Mouse (Mus musculus) testis, adult 10 weeks (tissue): Measurements from ENCODE around the gene Ubqlnl. TPM values are rescaled to one million over a fixed set of nuclear protein-coding genes. Genes with fewer than 3 reads are reported as not detected.

ENCODE experiments used
- polyA plus RNA-seq: library from polyadenylated mRNA; stranded (reverse); fragments of 350-450 nt; fragmentation: Illumina TruSeq; extraction: RNeasy Lipid Tissue Mini Kit (QIAGEN cat#74804); gene quantifications from one replicate; pipeline ENCODE4 v1.2.3, GENCODE M21; 2014; ENCODE audit warnings: low read depth, low replicate concordance

The Ubqlnl gene
- polyA plus RNA-seq: 353 TPM

GRCm38 (mm10) chr7:104150456-104150855 is at the start of gene Ubqlnl:
TSS of gene Ubqlnl (minus strand) at chr7:104150556.

GRCm38 (mm10) chr7:104195885-104196284 is 45.5 kb upstream of the Ubqlnl start, which contains the start of gene Olfr649:
TSS of gene Olfr649 (minus strand) at chr7:104195985.

GRCm38 (mm10) chr7:104183292-104183691 is 32.9 kb upstream of the Ubqlnl start, which contains the start of gene Olfr648:
TSS of gene Olfr648 (minus strand) at chr7:104183392.

GRCm38 (mm10) chr7:104143179-104143578 is 7.2 kb downstream of the Ubqlnl start, which contains the start of gene Ubqln3:
TSS of gene Ubqln3 (minus strand) at chr7:104143279.

GRCm38 (mm10) chr7:104137305-104137704 is 13.1 kb downstream of the Ubqlnl start, which contains the start of gene Olfr643:
TSS of gene Olfr643 (minus strand) at chr7:104137405.

GRCm38 (mm10) chr7:104129726-104130125 is 20.6 kb downstream of the Ubqlnl start, which contains the start of gene Ubqln5:
TSS of gene Ubqln5 (minus strand) at chr7:104129826.

GRCm38 (mm10) chr7:104104757-104104972 is 45.7 kb downstream of the Ubqlnl start, which contains the start of gene Olfr646:
TSS of gene Olfr646 (plus strand) at chr7:104104873.

Other genes starting within 250 kb of the Ubqlnl start
- gene Olfr65, start 247.1 kb downstream of the Ubqlnl start, polyA plus RNA-seq: not detected
- gene Olfr631, start 221.7 kb downstream of the Ubqlnl start, polyA plus RNA-seq: not detected
- not detected for gene Olfr632, start 216.2 kb downstream of the Ubqlnl start, polyA plus RNA-seq
- not detected for gene Olfr633, start 206.1 kb downstream of the Ubqlnl start, polyA plus RNA-seq
- gene Olfr635, start 179.4 kb downstream of the Ubqlnl start, polyA plus RNA-seq: 0.03 TPM
- not detected for gene Olfr638, start 151.8 kb downstream of the Ubqlnl start, polyA plus RNA-seq
- 0.07 TPM for gene Olfr639, start 133.3 kb downstream of the Ubqlnl start, polyA plus RNA-seq
- not detected for gene Olfr640, start 125.0 kb downstream of the Ubqlnl start, polyA plus RNA-seq
- gene Olfr641, start 115.1 kb downstream of the Ubqlnl start, polyA plus RNA-seq: not detected
- gene Olfr642, start 97.9 kb downstream of the Ubqlnl start, polyA plus RNA-seq: 0.13 TPM
- gene 4930516K23Rik, start 89.1 kb downstream of the Ubqlnl start, polyA plus RNA-seq: 0.67 TPM
- gene Olfr644, start 78.7 kb downstream of the Ubqlnl start, polyA plus RNA-seq: not detected
- 0.07 TPM for gene Olfr645, start 65.1 kb downstream of the Ubqlnl start, polyA plus RNA-seq
- not detected for gene Olfr646, start 45.7 kb downstream of the Ubqlnl start, polyA plus RNA-seq
- gene Ubqln5, start 20.7 kb downstream of the Ubqlnl start, polyA plus RNA-seq: 11.9 TPM
- gene Olfr643, start 13.2 kb downstream of the Ubqlnl start, polyA plus RNA-seq: 0.60 TPM
- 409 TPM for gene Ubqln3, start 7.3 kb downstream of the Ubqlnl start, polyA plus RNA-seq
- not detected for gene Olfm5, start 14.3 kb upstream of the Ubqlnl start, polyA plus RNA-seq
- 0.17 TPM for gene Olfr648, start 32.8 kb upstream of the Ubqlnl start, polyA plus RNA-seq
- gene Olfr649, start 45.4 kb upstream of the Ubqlnl start, polyA plus RNA-seq: not detected
- 4.9 TPM for gene Trim6, start 68.2 kb upstream of the Ubqlnl start, polyA plus RNA-seq
- 2.3 TPM for gene Trim34a, start 93.9 kb upstream of the Ubqlnl start, polyA plus RNA-seq
- 0.57 TPM for gene Trim5, start 137.5 kb upstream of the Ubqlnl start, polyA plus RNA-seq
- 5.9 TPM for gene Trim12a, start 164.9 kb upstream of the Ubqlnl start, polyA plus RNA-seq
- 0.24 TPM for gene Trim34b, start 178.9 kb upstream of the Ubqlnl start, polyA plus RNA-seq
- gene Trim12c, start 202.8 kb upstream of the Ubqlnl start, polyA plus RNA-seq: 3.5 TPM
- gene Trim30b, start 219.3 kb upstream of the Ubqlnl start, polyA plus RNA-seq: 0.29 TPM